Mouse (Mus musculus): ENCODE results near the gene Dram2. TPM values are rescaled to one million over a fixed set of nuclear protein-coding genes. Genes with fewer than 3 reads are reported as not detected.

The Dram2 gene
- 9.2 and 15.5 TPM in 2 replicates for polyA plus RNA-seq (2012; rRNA removed)

GRCm38 (mm10) chr3:106547171-106547923 lies at the start of gene Dram2, which contains the start of gene Cept1:
Dram2 (plus strand) TSS chr3:106547798.
Cept1 (minus strand) TSS chr3:106547802.

Other genes starting within 250 kb of the Dram2 start
- not detected in 2 replicates for gene Chil6, start 141.6 kb upstream of the Dram2 start, polyA plus RNA-seq (2012; rRNA removed)
- 4.9 and 5.0 TPM in 2 replicates for gene Dennd2d, start 65.4 kb upstream of the Dram2 start, polyA plus RNA-seq (2012; rRNA removed)
- 8.0 and 9.7 TPM in 2 replicates for gene Cept1, start within 50 bp of the Dram2 start, polyA plus RNA-seq (2012; rRNA removed)
- gene Lrif1, start 137.2 kb downstream of the Dram2 start, polyA plus RNA-seq (2012; rRNA removed), result 0.64 and 1.0 TPM in 2 replicates
- 3.0 and 4.1 TPM in 2 replicates for gene Cd53, start 242.4 kb downstream of the Dram2 start, polyA plus RNA-seq (2012; rRNA removed)